Mouse (Mus musculus) testis, postnatal 14 days (tissue): ENCODE results near the gene Pim3.

Experiments
- DNase-seq: peaks from one replicate; pipeline ENCODE4 v3.0.0; 2021; ENCODE audit warnings: low spot score

The Pim3 gene

GRCm38 (mm10) chr15:88837199-88837932 lies 24.6 kb upstream of the Pim3 start:
- DNase-seq = no peak

DNA sequence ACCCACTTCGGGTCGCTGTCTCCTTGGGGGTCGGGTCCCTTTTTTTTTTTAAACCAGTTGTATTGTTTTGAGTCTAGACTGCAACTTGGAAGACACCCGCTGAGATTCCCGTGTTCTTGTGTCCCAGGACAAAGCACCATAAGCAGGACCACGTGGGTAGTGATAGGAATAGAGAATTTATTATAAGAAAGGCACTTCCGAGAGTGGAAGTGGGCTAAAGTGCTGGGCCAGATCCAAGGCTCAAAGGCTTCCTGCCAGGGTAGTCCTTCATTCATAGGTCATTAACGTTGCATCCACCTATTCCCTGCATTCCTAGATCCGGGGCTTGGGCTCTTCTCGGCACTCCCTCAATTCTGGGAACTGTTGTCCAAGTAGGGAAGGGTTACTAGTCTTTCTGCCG lies 24.0 kb upstream of the Pim3 start:
- DNase-seq = no peak

GRCm38 (mm10) chr15:88839271-88839670 lies 22.7 kb upstream of the Pim3 start:
- DNase-seq = no peak

- no peak for DNase-seq
Measured at GRCm38 (mm10) chr15:88840126-88840525, 21.9 kb upstream of the Pim3 start.

DNA sequence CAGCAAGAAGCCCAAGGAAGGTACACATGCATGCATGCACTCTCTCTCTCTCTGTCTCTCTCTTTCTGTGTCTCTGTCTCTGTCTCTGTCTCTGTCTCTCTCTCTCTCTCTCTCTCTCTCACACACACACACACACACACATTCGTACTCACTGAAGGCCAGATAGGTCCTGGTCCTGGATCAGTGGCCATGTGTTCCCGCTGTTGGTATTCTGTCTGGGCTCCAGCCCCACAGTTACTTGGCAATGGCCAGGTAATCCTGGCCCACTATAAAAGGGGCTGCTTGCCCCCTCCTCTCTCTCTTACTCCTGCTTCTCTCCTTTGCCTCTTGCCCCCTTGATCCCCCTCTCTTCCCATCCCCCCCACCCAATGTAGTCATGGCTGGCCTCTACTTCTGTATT lies 20.8 kb upstream of the Pim3 start:
- no peak for DNase-seq

DNA sequence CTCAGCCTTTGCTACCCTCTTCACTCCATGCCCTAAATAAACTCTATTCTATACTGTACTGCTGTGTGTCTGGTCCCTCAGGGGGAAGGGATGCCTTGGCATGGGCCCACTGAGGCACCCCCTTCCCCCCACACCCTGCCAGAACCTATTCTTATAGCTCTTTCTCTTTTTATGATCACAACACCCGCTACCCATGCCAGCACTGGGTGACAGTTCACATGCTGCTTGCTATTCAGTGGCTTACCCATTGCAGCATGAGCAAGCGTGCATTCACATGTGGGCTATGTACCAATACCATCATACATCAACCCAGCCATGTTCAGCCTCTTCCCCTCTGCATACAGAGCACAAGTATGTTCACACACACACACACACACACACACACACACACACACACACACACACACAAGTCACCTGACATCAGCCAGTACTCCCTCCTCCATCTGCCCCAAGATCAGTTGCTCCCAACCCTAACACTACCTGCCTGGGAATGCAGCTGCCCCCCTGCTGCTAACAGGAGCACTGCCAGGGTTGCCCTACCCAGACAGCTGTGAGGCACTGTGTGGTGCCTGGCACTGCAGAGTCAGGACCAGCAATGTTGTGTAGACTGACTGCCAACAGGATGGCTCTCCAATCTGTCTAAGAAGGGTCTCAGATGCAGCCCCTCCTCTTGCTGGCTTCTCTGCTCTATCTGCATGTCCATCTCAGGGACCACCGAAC lies 20.2 kb upstream of the Pim3 start:
- no peak for DNase-seq

GRCm38 (mm10) chr15:88842300-88842673 lies 19.7 kb upstream of the Pim3 start:
- DNase-seq = no peak

- no peak for DNase-seq
Measured at GRCm38 (mm10) chr15:88843486-88844097, 18.4 kb upstream of the Pim3 start.

GRCm38 (mm10) chr15:88844966-88845365 lies 17.0 kb upstream of the Pim3 start:
- DNase-seq = no peak

DNA sequence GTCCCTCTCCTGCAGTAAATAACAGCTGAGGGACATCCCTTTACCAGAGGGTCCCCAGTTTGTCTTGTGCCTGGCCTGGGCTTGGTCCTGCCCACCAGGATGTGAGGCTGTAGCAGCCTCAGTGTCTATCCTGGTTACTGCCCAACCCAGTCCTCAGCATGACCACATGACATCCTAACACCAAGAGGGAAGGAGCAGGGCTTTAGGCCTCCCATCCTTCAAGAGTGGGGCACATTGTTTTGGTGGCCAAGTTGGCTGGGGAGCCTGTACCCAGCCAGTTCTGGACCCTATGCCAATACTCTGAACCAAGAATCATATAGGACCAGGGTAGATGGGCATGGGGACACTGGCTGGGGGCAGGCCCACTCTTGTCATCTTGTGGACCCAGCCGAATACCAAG lies 13.3 kb upstream of the Pim3 start:
- DNase-seq = no peak

GRCm38 (mm10) chr15:88849621-88850020 lies 12.4 kb upstream of the Pim3 start:
- no peak for DNase-seq

DNA sequence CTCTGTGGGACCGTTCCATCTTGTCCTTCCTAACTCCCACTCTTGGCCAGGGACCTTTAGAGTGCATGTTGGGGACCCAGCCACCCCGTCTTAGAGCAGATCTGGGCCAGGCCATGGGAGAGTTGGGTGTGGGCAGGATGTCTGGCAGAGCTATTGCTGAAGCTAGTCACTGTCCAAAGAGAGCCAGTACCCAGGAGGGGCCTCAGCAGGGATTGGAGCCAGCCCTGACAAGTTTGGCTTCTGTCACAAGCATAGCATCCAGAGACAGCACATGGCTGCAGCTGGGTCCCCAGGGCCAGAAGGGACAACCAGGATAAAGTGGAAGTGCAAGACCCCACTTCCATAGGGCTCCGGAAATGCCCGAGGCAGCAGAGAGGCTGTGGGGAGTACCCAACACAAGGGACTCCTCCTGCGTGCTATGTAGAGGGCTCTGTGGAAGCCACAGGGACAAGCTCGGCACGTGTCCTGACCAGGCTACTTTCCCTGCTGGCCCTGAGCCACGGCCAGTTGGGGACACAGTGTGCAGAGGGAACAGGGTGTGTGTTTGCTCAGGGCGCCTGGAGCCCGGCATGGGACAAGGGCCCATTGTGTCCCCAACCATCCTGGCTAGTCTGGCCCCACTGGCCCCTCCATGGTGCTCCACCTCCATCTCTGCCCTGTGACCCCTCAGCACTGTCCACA lies 11.7 kb upstream of the Pim3 start:
- peak; percentile 82 for DNase-seq

DNA sequence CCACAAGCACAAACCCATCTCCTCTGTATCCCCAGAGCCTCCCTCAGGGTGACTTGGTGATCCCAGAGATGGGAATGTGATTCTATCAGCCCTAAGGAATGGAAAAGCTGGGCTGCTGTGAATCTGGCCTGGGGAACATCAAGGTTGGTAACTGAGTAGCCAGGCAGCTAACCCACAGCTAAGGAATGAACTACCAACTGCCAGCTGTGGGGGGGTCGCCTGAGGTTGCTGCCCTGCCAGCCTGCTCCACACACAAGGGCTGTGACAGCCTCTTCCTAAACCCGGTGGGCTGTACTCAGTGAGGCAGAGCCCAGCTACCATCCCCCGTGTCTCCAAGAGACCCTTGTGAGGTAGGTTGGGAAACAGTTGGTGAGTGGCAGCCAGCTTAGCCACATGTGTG lies 10.9 kb upstream of the Pim3 start:
- no peak for DNase-seq

GRCm38 (mm10) chr15:88851507-88852149 lies 10.4 kb upstream of the Pim3 start:
- no peak for DNase-seq

- no peak for DNase-seq
Measured at GRCm38 (mm10) chr15:88853106-88853505, 8.9 kb upstream of the Pim3 start.

GRCm38 (mm10) chr15:88854119-88854968 lies 7.6 kb upstream of the Pim3 start:
- no peak for DNase-seq

GRCm38 (mm10) chr15:88854969-88855830 lies 6.8 kb upstream of the Pim3 start:
- DNase-seq = no peak

- DNase-seq = no peak
Measured at GRCm38 (mm10) chr15:88855896-88856417, 6.0 kb upstream of the Pim3 start.

- DNase-seq = no peak
Measured at GRCm38 (mm10) chr15:88856613-88857012, 5.4 kb upstream of the Pim3 start.

- DNase-seq = no peak
Measured at GRCm38 (mm10) chr15:88857361-88857760, 4.6 kb upstream of the Pim3 start.
